Mouse (Mus musculus) layer of hippocampus, postnatal 14 days (tissue): ENCODE measurements around the gene Mfsd2a. TPM values are rescaled to one million over a fixed set of nuclear protein-coding genes. Genes with fewer than 3 reads are reported as not detected.
A peak's percentile ranks its signal among the peaks of the same experiment; 100 is the strongest.

Source experiments
- DNase-seq, 2 experiments: peaks; one replicate each; pipeline ENCODE4 v3.0.0; 2021 to 2022; ENCODE audit warnings: low spot score in 2 of 2, mixed read lengths in 1 of 2
- total RNA-seq, 2 experiments: library from RNA; stranded (reverse); gene quantifications; 2 replicates each; pipeline ENCODE4 v1.2.3; 2021

The Mfsd2a gene
- total RNA-seq, 2 experiments from 2014 or later: 71.2 to 86.1 TPM

- DNase-seq: no peak
Observed at GRCm38 (mm10) chr4:122980684-122981083, 19.7 kb upstream of the Mfsd2a start.

- no peak for DNase-seq
Observed at GRCm38 (mm10) chr4:122979826-122980225, 18.8 kb upstream of the Mfsd2a start.

- DNase-seq: no peak
Observed at GRCm38 (mm10) chr4:122978850-122979249, 17.9 kb upstream of the Mfsd2a start.

GRCm38 (mm10) chr4:122976885-122977284, 15.9 kb upstream of the Mfsd2a start:
- DNase-seq: no peak

GRCm38 (mm10) chr4:122974976-122975520, 14.1 kb upstream of the Mfsd2a start:
- DNase-seq: no peak

GRCm38 (mm10) chr4:122972056-122972455, 11.1 kb upstream of the Mfsd2a start:
- no peak for DNase-seq

GRCm38 (mm10) chr4:122971646-122972045, 10.7 kb upstream of the Mfsd2a start:
- no peak for DNase-seq

- DNase-seq: no peak
Observed at GRCm38 (mm10) chr4:122971191-122971590, 10.2 kb upstream of the Mfsd2a start.

GRCm38 (mm10) chr4:122968106-122968505, 7.1 kb upstream of the Mfsd2a start:
- DNase-seq: no peak

GRCm38 (mm10) chr4:122962751-122963150, 1.8 kb upstream of the Mfsd2a start:
- DNase-seq: no peak

GRCm38 (mm10) chr4:122961589-122961988, 601 bp upstream of the Mfsd2a start:
- no peak for DNase-seq

- peak; percentile 40 to 41 for DNase-seq
Observed at GRCm38 (mm10) chr4:122960321-122961099, 478 bp downstream of the Mfsd2a start.

GRCm38 (mm10) chr4:122959816-122960215, 1.2 kb downstream of the Mfsd2a start:
- DNase-seq: no peak

GRCm38 (mm10) chr4:122958491-122959031, 2.4 kb downstream of the Mfsd2a start:
- peak; percentile 70 to 86 for DNase-seq

GRCm38 (mm10) chr4:122956301-122956700, 4.7 kb downstream of the Mfsd2a start:
- DNase-seq: no peak

- peak; percentile 79 to 90 for DNase-seq
Observed at GRCm38 (mm10) chr4:122955412-122956136, 5.4 kb downstream of the Mfsd2a start.

- DNase-seq: no peak
Observed at GRCm38 (mm10) chr4:122954680-122955411, 6.1 kb downstream of the Mfsd2a start.

GRCm38 (mm10) chr4:122949096-122949495, 11.9 kb downstream of the Mfsd2a start:
- no peak for DNase-seq

GRCm38 (mm10) chr4:122947223-122947622, 13.8 kb downstream of the Mfsd2a start:
- DNase-seq: no peak

GRCm38 (mm10) chr4:122944408-122944807, 16.6 kb downstream of the Mfsd2a start:
- DNase-seq: peak in 1 of 2 experiments; percentile 51
